Mouse (Mus musculus) G1E (cell line): ENCODE data around the gene Npm3. TPM values are rescaled to one million over a fixed set of nuclear protein-coding genes. Genes with fewer than 3 reads are reported as not detected.

ENCODE experiments used
- ATAC-seq: 2 replicates; pipeline ENCODE4 v1.8.0; 2016; ENCODE audit warnings: mild to moderate bottlenecking; ENCODE audit not compliant: insufficient number of reproducible peaks, poor library complexity, low FRiP score, severe bottlenecking; ENCODE audit errors: extremely low read depth
- DNase-seq: peaks from one replicate; pipeline ENCODE4 v3.0.0; 2012; ENCODE audit warnings: low spot score
- H3K27me3 ChIP-seq: 2 replicates; pipeline ENCODE4 v1.6.1; 2012; ENCODE audit warnings: mild to moderate bottlenecking, low read length, inconsistent platforms; ENCODE audit not compliant: insufficient read depth
- H3K36me3 ChIP-seq: replicated peaks from 2 replicates; pipeline ENCODE3; 2012; ENCODE audit warnings: mild to moderate bottlenecking, inconsistent platforms
- H3K4me1 ChIP-seq: 2 replicates; pipeline ENCODE4 v1.6.1; 2012; ENCODE audit warnings: low read depth, low read length, inconsistent platforms, mixed read lengths; ENCODE audit not compliant: insufficient read depth
- H3K4me3 ChIP-seq: 2 replicates; pipeline ENCODE4 v1.5.1; 2012; ENCODE audit warnings: low read depth, mild to moderate bottlenecking, inconsistent platforms, low read length, moderate library complexity, mixed read lengths
- H3K9me3 ChIP-seq: replicated peaks from 2 replicates; pipeline ENCODE4 v1.6.1; 2012; ENCODE audit warnings: inconsistent platforms
- CTCF ChIP-seq: IDR thresholded peaks from 2 replicates; pipeline ENCODE4 v1.5.1; 2012; ENCODE audit warnings: low read depth, low read length, inconsistent platforms, mixed read lengths
- GATA1 ChIP-seq: IDR thresholded peaks from 2 replicates; pipeline ENCODE4 v1.6.1; 2012; ENCODE audit warnings: borderline replicate concordance, low read length, inconsistent platforms, mixed read lengths
- GATA2 ChIP-seq: IDR thresholded peaks from 2 replicates; pipeline ENCODE4 v1.6.1; 2012; ENCODE audit warnings: low read depth, low read length, inconsistent platforms, borderline replicate concordance
- POLR2AphosphoS5 ChIP-seq: IDR thresholded peaks from 2 replicates; pipeline ENCODE4 v1.6.1; 2012; ENCODE audit warnings: low read depth, low read length, inconsistent platforms; ENCODE audit not compliant: insufficient replicate concordance
- TAL1 ChIP-seq: conservative IDR thresholded peaks from 2 replicates; pipeline ENCODE4 v1.6.1; 2012; ENCODE audit warnings: low read depth, low read length, inconsistent platforms, mixed read lengths
- polyA plus RNA-seq: library from polyadenylated mRNA; stranded (reverse); fragments of >175 nt; gene quantifications from 2 replicates; pipeline ENCODE4 v1.2.3, GENCODE M21; 2012
- total RNA-seq, 2 experiments: library from RNA; stranded (forward) in 1 of 2; stranded (reverse) in 1 of 2; fragments of 200-1000 nt in 1 of 2; fragments of >200 nt in 1 of 2; fragmentation: Nextera tagmentation in 1 of 2; gene quantifications; 2 replicates each; pipeline ENCODE4 v1.2.3; 2014 to 2017

The Npm3 gene
- total and polyA plus RNA-seq, 3 experiments = 61.5 to 164 (median 68.4) TPM

DNA sequence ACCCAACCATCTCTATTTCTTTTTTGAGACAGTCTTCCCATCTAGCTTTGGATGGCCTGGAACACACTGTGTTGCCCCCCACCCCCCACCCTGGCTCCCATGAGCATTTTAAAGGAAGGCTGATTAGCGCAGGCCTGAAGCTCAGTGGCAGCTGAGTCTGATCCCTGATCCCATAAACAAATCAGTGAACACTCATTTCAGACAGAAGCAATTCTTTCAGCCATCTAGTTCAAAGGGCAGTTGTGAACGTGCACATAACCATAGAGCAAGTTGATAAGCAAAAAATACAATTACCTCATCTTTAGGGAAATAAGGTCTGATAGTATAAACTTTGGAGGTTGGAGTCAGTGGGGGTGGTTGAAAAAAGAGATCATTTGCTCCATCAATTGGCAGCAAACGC is 11.4 kb upstream of the Npm3 start:
- H3K27me3 ChIP-seq = no peaks in the 10 kb centered on the region
- H3K4me3 ChIP-seq = no peak overlapping the region
- peaks cover 10% of the 10 kb centered on the region for H3K4me1 ChIP-seq
- DNase-seq (no peak), ATAC-seq (no peak)
- TF ChIP-seq GATA1 (no peak), CTCF (no peak), TAL1 (no peak), GATA2 (no peak), POLR2AphosphoS5 (no peak)
- H3K9me3 ChIP-seq = no peaks in the 10 kb centered on the region
- peaks cover 94% of the 10 kb centered on the region for H3K36me3 ChIP-seq

DNA sequence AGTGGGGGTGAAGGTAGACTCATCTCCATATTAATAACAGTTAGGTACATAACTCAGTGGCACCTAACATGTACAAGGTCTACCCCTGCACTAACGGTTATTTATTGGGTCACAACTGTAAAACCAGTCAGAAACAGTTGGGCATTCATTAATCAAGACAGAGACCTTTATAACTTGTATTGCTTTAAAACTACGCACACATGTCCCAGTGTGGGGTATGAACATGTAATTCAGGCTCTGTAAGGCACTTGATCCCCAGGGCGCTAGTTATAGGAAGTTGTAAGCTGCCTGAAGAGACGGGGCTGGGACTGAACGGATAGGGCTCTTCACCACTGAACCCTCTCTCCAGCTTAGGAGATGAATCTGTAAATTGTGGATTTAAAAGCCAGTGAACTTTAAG is 9.3 kb upstream of the Npm3 start:
- TF ChIP-seq GATA2 = no peak
- TF ChIP-seq POLR2AphosphoS5 = no peak
- TF ChIP-seq GATA1 = no peak
- no peak for TF ChIP-seq TAL1
- TF ChIP-seq CTCF = no peak
- Histone ChIP-seq H3K4me1 (peaks cover 10% of the 10 kb centered on the region), H3K36me3 (peaks cover 94% of the 10 kb centered on the region), H3K27me3 (no peaks in the 10 kb centered on the region), H3K4me3 (no peak overlapping the region), H3K9me3 (no peaks in the 10 kb centered on the region)
- DNase-seq = no peak
- no peak for ATAC-seq

DNA sequence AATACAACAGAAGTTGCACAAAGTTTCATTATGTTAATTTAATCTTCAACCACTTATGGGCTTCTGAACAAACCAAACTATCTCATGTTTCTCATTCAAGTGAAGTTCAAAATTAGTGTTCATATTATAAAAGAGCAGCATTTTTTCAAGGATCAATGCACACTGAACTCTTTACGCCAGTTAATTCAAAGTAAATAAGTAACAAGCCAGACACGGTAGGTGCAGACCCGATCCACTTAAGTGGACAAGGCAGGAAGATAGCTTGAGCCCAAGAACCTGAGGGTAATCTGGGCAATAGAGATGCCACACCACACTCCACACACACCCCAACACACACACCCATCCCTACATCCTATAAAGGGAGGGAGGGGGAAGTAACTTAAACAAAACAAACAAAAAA is 4.2 kb upstream of the Npm3 start:
- H3K9me3 ChIP-seq = no peaks in the 10 kb centered on the region
- peaks cover 26% of the 10 kb centered on the region for H3K4me1 ChIP-seq
- H3K36me3 ChIP-seq = peaks cover 83% of the 10 kb centered on the region
- DNase-seq (no peak), ATAC-seq (no peak)
- no peak overlapping the region for H3K4me3 ChIP-seq
- no peak for TF ChIP-seq TAL1
- TF ChIP-seq POLR2AphosphoS5 = no peak
- TF ChIP-seq CTCF = no peak
- no peaks in the 10 kb centered on the region for H3K27me3 ChIP-seq

DNA sequence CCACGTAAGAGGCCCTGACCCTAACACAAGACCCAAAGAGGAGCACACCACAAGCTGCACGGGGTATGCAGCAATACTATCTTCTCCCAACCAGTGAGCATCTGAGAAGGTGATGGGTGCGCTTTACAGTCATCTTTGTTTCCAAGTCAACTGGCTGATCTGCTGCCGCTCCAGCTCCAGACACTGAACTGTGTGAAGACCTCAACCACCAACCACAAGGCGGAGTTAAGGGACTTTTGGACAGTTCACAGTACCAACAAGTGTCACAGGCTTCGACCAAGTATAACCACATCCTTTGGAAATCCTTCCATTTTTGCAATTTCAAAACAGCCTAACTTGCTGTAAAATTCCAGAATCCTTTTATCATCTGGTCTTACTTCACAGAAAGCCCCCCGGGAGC is 2.5 kb upstream of the Npm3 start:
- TF ChIP-seq TAL1 (no peak), POLR2AphosphoS5 (no peak), GATA1 (no peak), GATA2 (no peak), CTCF (no peak)
- peaks cover 29% of the 10 kb centered on the region for H3K4me1 ChIP-seq
- H3K9me3 ChIP-seq = no peaks in the 10 kb centered on the region
- H3K36me3 ChIP-seq = peaks cover 80% of the 10 kb centered on the region
- no peak for ATAC-seq
- no peak for DNase-seq
- H3K27me3 ChIP-seq = no peaks in the 10 kb centered on the region
- H3K4me3 ChIP-seq = no peak overlapping the region

DNA sequence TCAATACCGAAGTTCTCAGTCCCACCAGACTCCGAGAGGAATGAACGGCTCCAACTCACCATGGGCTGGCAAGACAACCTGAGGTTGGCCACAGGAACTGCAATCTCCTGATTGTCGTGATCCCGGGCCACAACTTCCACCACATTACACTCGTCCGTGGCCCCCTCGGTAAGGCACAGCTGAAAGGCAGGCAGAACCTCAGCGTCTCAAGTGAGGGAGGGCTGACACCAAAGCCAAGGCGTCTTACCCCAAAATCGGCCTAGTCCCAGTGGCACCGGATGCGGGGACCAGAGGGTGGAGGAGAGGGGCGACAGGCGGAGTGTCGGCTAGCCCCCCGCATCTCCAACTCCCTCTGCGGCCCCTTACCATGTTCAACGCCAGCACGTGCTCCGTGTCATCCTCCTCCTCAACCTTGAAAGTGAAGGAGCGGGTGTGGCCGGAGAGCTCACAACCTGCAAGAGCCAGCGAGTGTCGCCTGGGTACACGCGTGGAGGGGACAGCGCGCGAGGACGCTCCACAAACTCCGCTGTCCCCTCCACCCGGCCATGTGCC is 624 bp downstream of the Npm3 start:
- peak; percentile 40 for DNase-seq
- no peak for ATAC-seq
- peaks cover 13% of the 10 kb centered on the region for H3K27me3 ChIP-seq
- no peaks in the 10 kb centered on the region for H3K9me3 ChIP-seq
- peaks cover 38% of the 10 kb centered on the region for H3K4me1 ChIP-seq
- peaks cover 63% of the 10 kb centered on the region for H3K36me3 ChIP-seq
- no peak for TF ChIP-seq GATA2
- TF ChIP-seq TAL1 = no peak
- no peak for TF ChIP-seq CTCF
- H3K4me3 ChIP-seq = peak overlapping the region; percentile 98

DNA sequence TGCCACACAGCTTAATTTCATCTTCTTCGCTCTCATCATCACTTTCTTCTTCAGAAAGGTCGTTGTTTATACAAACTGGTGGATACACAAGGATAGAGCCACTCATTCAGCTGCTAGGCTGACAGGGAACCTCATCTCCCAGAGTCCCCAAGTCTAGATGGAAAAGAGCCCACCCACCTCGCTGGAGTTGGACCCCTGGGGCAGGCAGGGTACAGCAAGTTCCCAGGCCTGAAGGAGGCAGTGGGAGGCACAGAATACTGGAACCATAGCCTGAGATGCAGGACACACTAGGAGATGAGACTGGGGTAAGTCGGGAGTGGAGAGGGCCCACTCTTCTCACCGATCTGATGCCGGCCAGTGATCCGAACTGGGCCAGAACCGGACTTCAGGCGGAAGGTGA is 1.2 kb downstream of the Npm3 start:
- peaks cover 18% of the 10 kb centered on the region for H3K27me3 ChIP-seq
- DNase-seq (no peak), ATAC-seq (no peak)
- H3K4me3 ChIP-seq = peak overlapping the region; percentile 98
- H3K9me3 ChIP-seq = no peaks in the 10 kb centered on the region
- peaks cover 58% of the 10 kb centered on the region for H3K36me3 ChIP-seq
- TF ChIP-seq POLR2AphosphoS5 (no peak), GATA1 (no peak), GATA2 (no peak), TAL1 (no peak), CTCF (no peak)
- H3K4me1 ChIP-seq = peaks cover 38% of the 10 kb centered on the region
